Mouse (Mus musculus) midbrain, embryonic 16.5 days (tissue): ENCODE measurements around the gene Dtnb. TPM values are rescaled to one million over a fixed set of nuclear protein-coding genes. Genes with fewer than 3 reads are reported as not detected.

Experiments
- microRNA-seq: library from miRNA; unstranded; fragments of <30 nt; microRNA quantifications from one replicate; pipeline ENCODE4, GENCODE M21; 2017
- polyA plus RNA-seq: library from polyadenylated mRNA; unstranded; fragments of >200 nt; fragmentation: Nextera tagmentation; extraction: Ambion mirVana; gene quantifications from 2 replicates; pipeline ENCODE4 v1.2.1, GENCODE M21; 2015

Gene Dtnb
- polyA plus RNA-seq, 1 experiment from 2014 or later = 50.4 TPM

Small RNA genes within 50 kb of the gene (microRNA-seq; reads per million reads assigned to microRNA genes)
- gene Gm26050 = not detected

Other genes with a start within 250 kb of the Dtnb start
- 94.5 and 96.7 TPM in 2 replicates for gene Kif3c, start 207.2 kb upstream of the Dtnb start, polyA plus RNA-seq
- 10.9 and 13.0 TPM in 2 replicates for gene Asxl2, start 145.5 kb upstream of the Dtnb start, polyA plus RNA-seq
- gene Dnmt3a, start 233.6 kb downstream of the Dtnb start, polyA plus RNA-seq = 112 and 125 TPM in 2 replicates